Mouse (Mus musculus): ENCODE measurements around the gene Rasl12. TPM values are rescaled to one million over a fixed set of nuclear protein-coding genes. Genes with fewer than 3 reads are reported as not detected.

The Rasl12 gene
- total RNA-seq, 4 experiments from 2014 or later: 5.9 to 20.4 (median 7.2) TPM

- DNase-seq: no peak
Measured at GRCm38 (mm10) chr9:65444692-65445091, 46.4 kb downstream of the Rasl12 start.

DNA sequence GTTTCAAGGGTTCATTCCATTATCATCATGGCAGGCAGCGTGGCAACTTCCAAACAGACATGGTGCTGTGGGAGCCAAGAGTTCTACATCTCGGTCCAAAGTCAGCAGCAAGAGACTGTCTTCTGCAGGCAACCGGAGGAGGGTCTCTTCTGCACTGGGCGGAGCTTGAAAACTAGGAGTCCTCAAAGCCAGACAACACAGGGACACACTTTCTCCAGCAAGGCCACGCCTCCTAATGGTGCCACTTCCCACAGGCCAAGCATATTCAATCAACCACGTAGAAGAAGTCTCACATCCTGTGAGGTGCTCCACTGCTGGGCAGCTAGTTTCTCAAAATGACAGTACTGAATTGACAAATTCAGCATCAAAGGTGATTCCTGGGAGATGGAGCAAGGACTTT lies 49.6 kb downstream of the Rasl12 start:
- no peak for DNase-seq

- DNase-seq: no peak
Measured at GRCm38 (mm10) chr9:65458975-65459374, 60.7 kb downstream of the Rasl12 start.

DNA sequence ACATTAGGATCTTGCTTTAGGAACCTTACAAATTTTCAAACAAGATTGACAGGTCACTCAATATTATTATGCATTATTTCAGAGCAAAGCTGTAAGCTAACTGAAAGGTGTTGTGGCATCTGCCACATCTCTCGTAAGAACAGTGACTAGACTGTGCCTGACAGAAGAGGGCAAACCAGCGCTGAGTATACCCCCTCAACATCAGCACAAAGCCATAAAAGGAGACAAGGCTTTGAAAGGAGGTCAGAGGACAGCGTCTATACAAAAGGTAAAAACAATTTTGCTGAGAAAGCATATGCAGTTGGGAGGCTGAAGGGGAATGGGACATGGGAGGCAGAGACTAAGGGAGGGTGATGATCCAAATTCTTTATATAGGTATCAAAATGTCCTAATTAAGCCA lies 61.9 kb downstream of the Rasl12 start:
- DNase-seq: no peak

DNA sequence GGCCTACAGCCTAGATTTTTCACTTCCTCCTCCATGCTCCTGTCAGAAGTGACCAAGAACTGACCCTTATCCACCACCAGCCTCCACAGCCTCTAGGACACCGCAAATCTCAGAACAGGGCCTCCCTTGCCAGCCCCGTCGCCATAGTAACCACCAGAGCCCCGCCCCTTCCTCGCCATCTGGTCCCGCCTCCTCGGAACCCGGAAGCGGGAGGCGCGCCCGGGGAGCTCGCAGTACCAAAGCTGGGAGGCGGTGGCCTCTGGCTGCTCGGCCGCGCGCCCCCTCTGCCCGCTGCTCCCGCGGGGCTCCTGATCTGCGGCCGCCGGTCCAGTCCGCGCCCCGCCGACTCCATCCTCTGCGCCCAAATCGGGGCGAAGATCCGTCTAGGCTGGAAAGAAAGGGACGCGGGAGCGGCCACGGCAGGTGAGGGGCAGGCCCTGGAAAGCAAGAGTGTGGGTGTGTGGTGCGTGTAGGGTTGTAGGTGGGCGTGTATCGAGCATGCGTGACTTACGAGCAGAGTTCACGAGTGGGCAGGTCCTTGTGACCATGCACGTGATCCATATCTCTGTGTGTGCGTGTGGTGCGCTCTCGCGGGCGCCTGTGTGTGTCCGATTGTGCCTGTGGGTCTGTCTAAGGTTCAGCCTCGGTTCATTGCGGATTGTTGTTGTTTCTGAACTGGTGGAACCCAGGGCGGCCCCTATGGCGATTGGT lies 62.6 kb downstream of the Rasl12 start, which contains the start of gene Spg21:
Gene Spg21, plus strand, starts transcription at position 216 of the 711 bp plus-strand sequence.
- DNase-seq: peak; percentile 94

DNA sequence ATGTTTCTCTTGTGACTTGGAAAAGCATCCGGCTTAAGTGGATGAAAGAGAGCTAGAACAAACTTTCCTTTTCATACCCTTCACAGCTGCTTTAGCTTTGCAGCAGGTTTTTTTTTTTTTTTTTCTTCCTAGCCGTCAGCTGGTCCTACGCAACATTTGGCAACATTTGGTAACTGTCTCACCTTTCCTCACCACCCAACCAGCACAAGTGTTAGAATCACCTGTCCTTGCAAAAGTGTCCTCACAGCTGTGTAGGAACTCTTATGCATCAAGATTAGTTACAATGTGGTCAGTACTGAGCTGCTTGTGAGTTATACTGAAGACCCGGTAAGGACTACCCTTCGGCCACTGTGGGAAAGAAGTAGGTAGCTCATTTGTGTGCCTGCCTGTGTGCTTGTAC lies 64.2 kb downstream of the Rasl12 start:
- no peak for DNase-seq

GRCm38 (mm10) chr9:65464161-65464560 lies 65.9 kb downstream of the Rasl12 start:
- peak; percentile 44 for DNase-seq

Other genes starting within 250 kb of the Rasl12 start
- 10 to 100 TPM; 16.2 to 44.2 (median 33.1) TPM for gene Parp16, start 203.2 kb upstream of the Rasl12 start, total RNA-seq (2022)
- gene Cilp, start 133.3 kb upstream of the Rasl12 start, total RNA-seq (2022): 10 to 100 TPM in 1 of 4 experiments, 1 to 10 TPM in 3; 3.2 to 10.7 (median 6.1) TPM
- gene Clpx, start 104.2 kb upstream of the Rasl12 start, total RNA-seq (2022): 10 to 100 TPM; 54.7 to 71.9 (median 60.7) TPM
- gene Pdcd7, start 52.4 kb upstream of the Rasl12 start, total RNA-seq (2022): 10 to 100 TPM; 18.6 to 23.1 (median 19.9) TPM
- 1 to 10 TPM in 1 of 4 experiments, under 1 TPM in 2, not detected in 1; 0.41 to 1.7 (median 0.49) TPM for gene Ubap1l, start 37.5 kb upstream of the Rasl12 start, total RNA-seq (2022)
- gene Kbtbd13, start 6.9 kb upstream of the Rasl12 start, total RNA-seq (2022): under 1 TPM in 3 of 4 experiments, not detected in 1; 0.13 to 0.23 (median 0.21) TPM
- not detected for gene Slc51b, start 24.4 kb downstream of the Rasl12 start, total RNA-seq (2022)
- gene Mtfmt, start 37.3 kb downstream of the Rasl12 start, total RNA-seq (2022): 10 to 100 TPM; 14.3 to 22.7 (median 16.4) TPM
- 10 to 100 TPM; 49.3 to 68.2 (median 60.7) TPM for gene Spg21, start 62.4 kb downstream of the Rasl12 start, total RNA-seq (2022)
- 1 to 10 TPM; 3.5 to 6.0 (median 5.6) TPM for gene Ankdd1a, start 121.7 kb downstream of the Rasl12 start, total RNA-seq (2022)
- gene Plekho2, start 181.5 kb downstream of the Rasl12 start, total RNA-seq (2022): 10 to 100 TPM; 52.6 to 84.0 (median 64.7) TPM
- gene Pif1, start 188.7 kb downstream of the Rasl12 start, total RNA-seq (2022): under 1 TPM in 3 of 4 experiments, not detected in 1; 0.06 to 0.49 (median 0.22) TPM
- gene Rbpms2, start 231.1 kb downstream of the Rasl12 start, total RNA-seq (2022): 100 to 1,000 TPM in 1 of 4 experiments, 10 to 100 TPM in 3; 50.0 to 107 (median 75.9) TPM